Mouse (Mus musculus) splenic B cell, adult 2 months (primary cell): Measurements from ENCODE around the gene Col4a2.

Experiments
- DNase-seq: peaks from one replicate; pipeline ENCODE4 v3.0.0-alpha.2; 2011; ENCODE audit warnings: low read depth, low spot score
- H3K27me3 ChIP-seq: 2 replicates; pipeline ENCODE4 v1.6.1; 2012; ENCODE audit warnings: mild to moderate bottlenecking, low read length, moderate library complexity, mixed read lengths; ENCODE audit not compliant: control insufficient read depth, poor library complexity, insufficient read depth, severe bottlenecking
- H3K36me3 ChIP-seq: 2 replicates; pipeline ENCODE4 v1.6.1; 2012; ENCODE audit warnings: mild to moderate bottlenecking, low read length, moderate library complexity, mixed read lengths; ENCODE audit not compliant: control insufficient read depth, poor library complexity, insufficient read depth, severe bottlenecking

Gene Col4a2

GRCm38 (mm10) chr8:11372080-11372479 lies 59.5 kb downstream of the Col4a2 start:
- Histone ChIP-seq H3K27me3 (no peaks in the 10 kb centered on the region), H3K36me3 (no peaks in the 10 kb centered on the region)
- no peak for DNase-seq

- Histone ChIP-seq H3K27me3 (no peaks in the 10 kb centered on the region), H3K36me3 (no peaks in the 10 kb centered on the region)
- DNase-seq, result no peak
Measured at GRCm38 (mm10) chr8:11373643-11374325, 61.2 kb downstream of the Col4a2 start.

GRCm38 (mm10) chr8:11374326-11375076 lies 61.9 kb downstream of the Col4a2 start:
- H3K36me3 ChIP-seq, result no peaks in the 10 kb centered on the region
- DNase-seq, result no peak
- no peaks in the 10 kb centered on the region for H3K27me3 ChIP-seq

- DNase-seq, result no peak
- Histone ChIP-seq H3K36me3 (no peaks in the 10 kb centered on the region), H3K27me3 (no peaks in the 10 kb centered on the region)
Measured at GRCm38 (mm10) chr8:11375749-11376438, 63.3 kb downstream of the Col4a2 start.

- Histone ChIP-seq H3K27me3 (no peaks in the 10 kb centered on the region), H3K36me3 (no peaks in the 10 kb centered on the region)
- no peak for DNase-seq
Measured at GRCm38 (mm10) chr8:11377391-11378210, 65.0 kb downstream of the Col4a2 start.

GRCm38 (mm10) chr8:11379590-11379989 lies 67.0 kb downstream of the Col4a2 start:
- H3K36me3 ChIP-seq, result no peaks in the 10 kb centered on the region
- DNase-seq, result no peak

GRCm38 (mm10) chr8:11381544-11381943 lies 68.9 kb downstream of the Col4a2 start:
- no peak for DNase-seq
- Histone ChIP-seq H3K36me3 (no peaks in the 10 kb centered on the region), H3K27me3 (no peaks in the 10 kb centered on the region)

More at GRCm38 (mm10) chr8:11379590-11379989, 67.0 kb downstream of the Col4a2 start:
- no peaks in the 10 kb centered on the region for H3K27me3 ChIP-seq

- no peak for DNase-seq
- no peaks in the 10 kb centered on the region for H3K27me3 ChIP-seq
- H3K36me3 ChIP-seq, result no peaks in the 10 kb centered on the region
Measured at GRCm38 (mm10) chr8:11382059-11382810, 69.6 kb downstream of the Col4a2 start.

GRCm38 (mm10) chr8:11382933-11383332 lies 70.3 kb downstream of the Col4a2 start:
- Histone ChIP-seq H3K27me3 (no peaks in the 10 kb centered on the region), H3K36me3 (no peaks in the 10 kb centered on the region)
- no peak for DNase-seq

GRCm38 (mm10) chr8:11383379-11383778 lies 70.8 kb downstream of the Col4a2 start:
- Histone ChIP-seq H3K27me3 (no peaks in the 10 kb centered on the region), H3K36me3 (no peaks in the 10 kb centered on the region)
- DNase-seq, result no peak

GRCm38 (mm10) chr8:11384841-11385240 lies 72.2 kb downstream of the Col4a2 start:
- no peaks in the 10 kb centered on the region for H3K27me3 ChIP-seq
- DNase-seq, result no peak
- no peaks in the 10 kb centered on the region for H3K36me3 ChIP-seq

GRCm38 (mm10) chr8:11385272-11385905 lies 72.8 kb downstream of the Col4a2 start:
- DNase-seq, result no peak

GRCm38 (mm10) chr8:11387282-11387681 lies 74.7 kb downstream of the Col4a2 start:
- H3K36me3 ChIP-seq, result no peaks in the 10 kb centered on the region
- H3K27me3 ChIP-seq, result no peaks in the 10 kb centered on the region
- DNase-seq, result no peak

More at GRCm38 (mm10) chr8:11385272-11385905, 72.8 kb downstream of the Col4a2 start:
- Histone ChIP-seq H3K27me3 (no peaks in the 10 kb centered on the region), H3K36me3 (no peaks in the 10 kb centered on the region)
